Mouse (Mus musculus): ENCODE measurements around the gene H2-DMb1. TPM values are rescaled to one million over a fixed set of nuclear protein-coding genes. Genes with fewer than 3 reads are reported as not detected.

The H2-DMb1 gene
- polyA plus RNA-seq, 2 experiments = 2.7 to 4.2 TPM

- no peak for ATAC-seq (ENCODE audit: low FRiP score, low read depth)
- Histone ChIP-seq H3K27me3 (ENCODE audit: control insufficient read depth, insufficient read depth, low read length) (no peaks in the 10 kb centered on the region), H3K9ac (ENCODE audit: low read depth, low read length, severe bottlenecking) (peak overlapping the region; percentile 12; the same call in 1 of the 2 replicates), H3K4me1 (ENCODE audit: control insufficient read depth, insufficient read depth, low read length) (peaks cover 19% of the 10 kb centered on the region), H3K9me3 (ENCODE audit: control insufficient read depth, low read length) (no peaks in the 10 kb centered on the region), H3K4me3 (replicated peaks; ENCODE audit: low read length) (0 out of 2 replicates have a peak overlapping the region, but pooled peaks have one; percentile 2), H3K27ac (replicated peaks; ENCODE audit: low read depth, low read length) (0 out of 2 replicates have a peak overlapping the region, but pooled peaks have one; percentile 20), H3K4me2 (replicated peaks; ENCODE audit: low read depth, low read length, severe bottlenecking) (peak overlapping the region; percentile 25), H3K36me3 (ENCODE audit: control insufficient read depth, insufficient read depth, low read length) (no peaks in the 10 kb centered on the region)
- no peak for DNase-seq (ENCODE audit: low spot score)
- 21% methylated on average over 13 of the region's 13 CpGs for WGBS
- TF ChIP-seq POLR2A (IDR thresholded peaks at IDR 0.05; ENCODE audit: borderline replicate concordance, extremely low read depth, insufficient read depth, insufficient read length) = no peak
These were observed 24.5 kb upstream of the H2-DMb1 start for GRCm38 (mm10) chr17:34128264-34128937.

GRCm38 (mm10) chr17:34128944-34129791 lies 23.7 kb upstream of the H2-DMb1 start:
- no peaks in the 10 kb centered on the region for H3K9me3 ChIP-seq (ENCODE audit: control insufficient read depth, low read length)
- no peak for TF ChIP-seq POLR2A (IDR thresholded peaks at IDR 0.05; ENCODE audit: borderline replicate concordance, extremely low read depth, insufficient read depth, insufficient read length)
- ATAC-seq (ENCODE audit: low FRiP score, low read depth) = peak; percentile 17; the same call in 1 of the 2 replicates
- H3K36me3 ChIP-seq (ENCODE audit: control insufficient read depth, insufficient read depth, low read length) = no peaks in the 10 kb centered on the region
- peak overlapping the region; percentile 12; the same call in 1 of the 2 replicates for H3K9ac ChIP-seq (ENCODE audit: low read depth, low read length, severe bottlenecking)
- no peak for DNase-seq (ENCODE audit: low spot score)
- 0 out of 2 replicates have a peak overlapping the region, but pooled peaks have one; percentile 20 for H3K27ac ChIP-seq (replicated peaks; ENCODE audit: low read depth, low read length)
- no peaks in the 10 kb centered on the region for H3K27me3 ChIP-seq (ENCODE audit: control insufficient read depth, insufficient read depth, low read length)
- H3K4me3 ChIP-seq (replicated peaks; ENCODE audit: low read length) = 0 out of 2 replicates have a peak overlapping the region, but pooled peaks have one; percentile 2
- H3K4me2 ChIP-seq (replicated peaks; ENCODE audit: low read depth, low read length, severe bottlenecking) = peak overlapping the region; percentile 25
- H3K4me1 ChIP-seq (ENCODE audit: control insufficient read depth, insufficient read depth, low read length) = peaks cover 16% of the 10 kb centered on the region
- 14% methylated on average over 18 of the region's 18 CpGs for WGBS

GRCm38 (mm10) chr17:34130073-34130947 lies 22.6 kb upstream of the H2-DMb1 start:
- Histone ChIP-seq H3K27ac (replicated peaks; ENCODE audit: low read depth, low read length) (no peak overlapping the region), H3K9ac (ENCODE audit: low read depth, low read length, severe bottlenecking) (no peak overlapping the region), H3K9me3 (ENCODE audit: control insufficient read depth, low read length) (no peaks in the 10 kb centered on the region), H3K36me3 (ENCODE audit: control insufficient read depth, insufficient read depth, low read length) (no peaks in the 10 kb centered on the region), H3K4me1 (ENCODE audit: control insufficient read depth, insufficient read depth, low read length) (peaks cover 16% of the 10 kb centered on the region), H3K4me2 (replicated peaks; ENCODE audit: low read depth, low read length, severe bottlenecking) (no peak overlapping the region), H3K27me3 (ENCODE audit: control insufficient read depth, insufficient read depth, low read length) (no peaks in the 10 kb centered on the region), H3K4me3 (replicated peaks; ENCODE audit: low read length) (no peak overlapping the region)
- TF ChIP-seq POLR2A (IDR thresholded peaks at IDR 0.05; ENCODE audit: borderline replicate concordance, extremely low read depth, insufficient read depth, insufficient read length) = no peak
- DNase-seq (ENCODE audit: low spot score) (no peak), ATAC-seq (ENCODE audit: low FRiP score, low read depth) (no peak)
- WGBS = 73% methylated on average over 19 of the region's 19 CpGs

- no peak overlapping the region for H3K9ac ChIP-seq (ENCODE audit: low read depth, low read length, severe bottlenecking)
- no peak overlapping the region for H3K4me2 ChIP-seq (replicated peaks; ENCODE audit: low read depth, low read length, severe bottlenecking)
- H3K36me3 ChIP-seq (ENCODE audit: control insufficient read depth, insufficient read depth, low read length) = no peaks in the 10 kb centered on the region
- no peak for TF ChIP-seq POLR2A (IDR thresholded peaks at IDR 0.05; ENCODE audit: borderline replicate concordance, extremely low read depth, insufficient read depth, insufficient read length)
- H3K4me1 ChIP-seq (ENCODE audit: control insufficient read depth, insufficient read depth, low read length) = peaks cover 14% of the 10 kb centered on the region
- no peak for DNase-seq (ENCODE audit: low spot score)
- H3K27ac ChIP-seq (replicated peaks; ENCODE audit: low read depth, low read length) = no peak overlapping the region
- ATAC-seq (ENCODE audit: low FRiP score, low read depth) = no peak
- WGBS = 84% methylated on average over 7 of the region's 7 CpGs
- no peak overlapping the region for H3K4me3 ChIP-seq (replicated peaks; ENCODE audit: low read length)
- no peaks in the 10 kb centered on the region for H3K9me3 ChIP-seq (ENCODE audit: control insufficient read depth, low read length)
- H3K27me3 ChIP-seq (ENCODE audit: control insufficient read depth, insufficient read depth, low read length) = no peaks in the 10 kb centered on the region
These were observed 21.0 kb upstream of the H2-DMb1 start for GRCm38 (mm10) chr17:34131911-34132310.

Measured in limb, embryonic 14.5 days (tissue).